Mouse (Mus musculus): ENCODE measurements around the gene Irgq.

GRCm38 (mm10) chr7:24538701-24539100 is 8.2 kb downstream of the Irgq start:
- TF ChIP-seq CTCF (IDR thresholded peaks at IDR 0.05; ENCODE audit: control insufficient read depth, insufficient read depth, low read length) (no peak), POLR2A (IDR thresholded peaks at IDR 0.05; ENCODE audit: borderline replicate concordance, control insufficient read depth, low read depth, low read length) (no peak)
